Mouse (Mus musculus): ENCODE results near the gene Trim68. TPM values are rescaled to one million over a fixed set of nuclear protein-coding genes. Genes with fewer than 3 reads are reported as not detected.
"Not testable (repeated sequence)": the region's sequence is repeated elsewhere in the genome, so short reads cannot be mapped to it uniquely, and the experiment has no call there.

Trim68 gene
- polyA plus RNA-seq, 1 experiment from 2014 or later, result 12.3 TPM

DNA sequence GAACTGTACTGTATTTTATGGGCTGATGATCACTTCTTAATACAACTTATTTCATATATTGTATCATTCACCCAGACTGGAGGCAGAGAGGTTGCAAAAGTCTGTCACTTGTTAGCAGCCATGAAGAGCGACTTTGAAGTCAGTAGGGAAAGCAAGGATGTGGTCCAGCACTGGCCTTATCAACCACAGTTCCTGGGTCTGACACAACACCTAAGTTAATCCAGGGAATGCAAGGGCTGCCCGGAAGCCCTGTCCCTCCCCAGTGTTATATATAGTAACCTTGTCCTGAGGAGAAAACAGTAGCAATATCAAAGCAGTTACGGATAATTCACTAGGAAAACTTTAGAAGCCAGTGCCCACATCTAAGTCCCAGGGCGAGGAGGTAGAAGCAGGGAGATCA, 42.2 kb downstream of the Trim68 start:
- not testable (repeated sequence) for H3K27me3 ChIP-seq; ATAC-seq (ENCODE audit: low read depth); H3K4me3 ChIP-seq; H3K27ac ChIP-seq (replicated peaks); H3K4me1 ChIP-seq (replicated peaks); H3K9ac ChIP-seq; H3K4me2 ChIP-seq; H3K9me3 ChIP-seq; H3K36me3 ChIP-seq
- WGBS, result 93% methylated on average over 4 of the region's 4 CpGs

DNA sequence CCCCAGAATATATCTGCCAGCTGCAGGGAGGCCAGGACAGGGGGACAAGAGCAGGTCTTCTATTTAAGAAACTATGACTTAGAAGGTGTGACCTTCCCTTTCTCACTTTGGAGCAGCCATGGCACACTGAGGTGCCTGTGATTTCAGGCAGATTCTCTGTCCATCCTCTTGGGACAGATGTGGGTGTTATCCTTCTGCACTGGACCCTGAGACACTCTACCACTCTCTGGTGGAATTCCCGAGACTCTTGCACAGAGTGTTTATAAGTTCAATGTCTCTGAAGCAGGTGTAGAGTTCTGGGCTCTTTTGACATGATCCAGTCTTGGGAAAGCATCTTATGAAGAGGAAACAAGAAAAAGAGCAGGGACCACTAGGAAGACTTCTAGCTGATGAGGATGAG, 49.0 kb downstream of the Trim68 start, which contains the start of gene Olfr554:
Gene Olfr554, plus strand, starts transcription at position 301 of the 400 bp plus-strand sequence.
- ATAC-seq (ENCODE audit: low read depth), result no peak
- no peak within 1 kb of the TSS for H3K9ac ChIP-seq
- no peak within 1 kb of the TSS for H3K27ac ChIP-seq (replicated peaks)
- H3K4me1 ChIP-seq (replicated peaks), result no peaks in the 10 kb centered on the region
- H3K9me3 ChIP-seq, result no peaks in the 10 kb centered on the region
- H3K27me3 ChIP-seq, result no peaks in the 10 kb centered on the region
- H3K4me3 ChIP-seq, result no peak within 1 kb of the TSS
- H3K36me3 ChIP-seq, result no peaks in the 10 kb centered on the region
- 82% methylated on average over 1 of the region's 1 CpGs for WGBS
- H3K4me2 ChIP-seq, result no peak within 1 kb of the TSS

DNA sequence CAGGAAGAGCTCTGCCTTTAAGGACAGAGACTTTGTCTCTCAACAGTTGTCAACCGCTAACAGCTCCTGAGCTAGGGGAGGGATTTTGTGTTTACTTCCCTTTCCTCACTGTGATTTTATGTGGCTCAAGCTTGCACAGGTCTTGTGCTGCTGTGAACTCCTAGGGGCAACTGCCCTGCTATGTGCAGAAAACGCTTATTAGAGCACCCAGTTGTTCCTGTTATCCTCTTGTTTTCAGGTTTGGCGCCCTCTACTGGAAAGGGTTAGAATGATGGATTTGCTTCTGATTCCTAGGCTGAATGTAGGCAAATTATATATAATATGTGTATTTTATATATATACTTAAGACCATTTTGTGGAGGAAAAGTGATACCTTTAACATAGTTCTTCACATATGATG, 50.5 kb downstream of the Trim68 start:
- Histone ChIP-seq H3K27me3 (no peaks in the 10 kb centered on the region), H3K4me3 (no peak overlapping the region), H3K4me1 (replicated peaks) (no peaks in the 10 kb centered on the region), H3K36me3 (no peaks in the 10 kb centered on the region), H3K9me3 (no peaks in the 10 kb centered on the region), H3K9ac (no peak overlapping the region), H3K27ac (replicated peaks) (no peak overlapping the region), H3K4me2 (no peak overlapping the region)
- ATAC-seq (ENCODE audit: low read depth), result no peak
- 35% methylated on average over 3 of the region's 3 CpGs for WGBS

Other genes starting within 250 kb of the Trim68 start
- gene Rrm1, start 245.6 kb downstream of the Trim68 start, polyA plus RNA-seq (2015; fragmentation: Nextera tagmentation; extraction: Ambion mirVana), result 46.7 and 55.0 TPM in 2 replicates
- gene Olfr543, start 205.6 kb downstream of the Trim68 start, polyA plus RNA-seq (2015; fragmentation: Nextera tagmentation; extraction: Ambion mirVana), result 0.48 and 0.50 TPM in 2 replicates
- 0.17 TPM in 1 of 2 replicates, not detected in the other for gene Olfr544, start 199.0 kb downstream of the Trim68 start, polyA plus RNA-seq (2015; fragmentation: Nextera tagmentation; extraction: Ambion mirVana)
- gene Olfr545, start 187.8 kb downstream of the Trim68 start, polyA plus RNA-seq (2015; fragmentation: Nextera tagmentation; extraction: Ambion mirVana), result 0.38 TPM in 1 of 2 replicates, not detected in the other
- gene Olfr547, start 152.6 kb downstream of the Trim68 start, polyA plus RNA-seq (2015; fragmentation: Nextera tagmentation; extraction: Ambion mirVana), result not detected in 2 replicates
- not detected in 2 replicates for gene Olfr548-ps1, start 146.4 kb downstream of the Trim68 start, polyA plus RNA-seq (2015; fragmentation: Nextera tagmentation; extraction: Ambion mirVana)
- not detected in 2 replicates for gene Olfr549, start 137.5 kb downstream of the Trim68 start, polyA plus RNA-seq (2015; fragmentation: Nextera tagmentation; extraction: Ambion mirVana)
- 0.15 and 0.36 TPM in 2 replicates for gene Trim21, start 121.8 kb downstream of the Trim68 start, polyA plus RNA-seq (2015; fragmentation: Nextera tagmentation; extraction: Ambion mirVana)
- gene Olfr550, start 115.9 kb downstream of the Trim68 start, polyA plus RNA-seq (2015; fragmentation: Nextera tagmentation; extraction: Ambion mirVana), result not detected in 2 replicates
- not detected in 2 replicates for gene Olfr551, start 95.4 kb downstream of the Trim68 start, polyA plus RNA-seq (2015; fragmentation: Nextera tagmentation; extraction: Ambion mirVana)
- gene Olfr552, start 89.6 kb downstream of the Trim68 start, polyA plus RNA-seq (2015; fragmentation: Nextera tagmentation; extraction: Ambion mirVana), result 0.06 TPM in 1 of 2 replicates, not detected in the other
- gene Olfr553, start 69.1 kb downstream of the Trim68 start, polyA plus RNA-seq (2015; fragmentation: Nextera tagmentation; extraction: Ambion mirVana), result not detected in 2 replicates
- gene Olfr554, start 48.9 kb downstream of the Trim68 start, polyA plus RNA-seq (2015; fragmentation: Nextera tagmentation; extraction: Ambion mirVana), result not detected in 2 replicates
- gene Olfr555, start 28.5 kb downstream of the Trim68 start, polyA plus RNA-seq (2015; fragmentation: Nextera tagmentation; extraction: Ambion mirVana), result not detected in 2 replicates
- gene Olfr556, start 22.4 kb downstream of the Trim68 start, polyA plus RNA-seq (2015; fragmentation: Nextera tagmentation; extraction: Ambion mirVana), result not detected in 2 replicates
- gene Olfr557, start 8.6 kb upstream of the Trim68 start, polyA plus RNA-seq (2015; fragmentation: Nextera tagmentation; extraction: Ambion mirVana), result not detected in 2 replicates
- 2.5 and 2.7 TPM in 2 replicates for gene Olfr558, start 14.9 kb upstream of the Trim68 start, polyA plus RNA-seq (2015; fragmentation: Nextera tagmentation; extraction: Ambion mirVana)
- gene Olfr33, start 31.7 kb upstream of the Trim68 start, polyA plus RNA-seq (2015; fragmentation: Nextera tagmentation; extraction: Ambion mirVana), result not detected in 2 replicates
- not detected in 2 replicates for gene Olfr559, start 40.2 kb upstream of the Trim68 start, polyA plus RNA-seq (2015; fragmentation: Nextera tagmentation; extraction: Ambion mirVana)
- gene Olfr560, start 72.0 kb upstream of the Trim68 start, polyA plus RNA-seq (2015; fragmentation: Nextera tagmentation; extraction: Ambion mirVana), result not detected in 2 replicates
- 0.27 and 0.44 TPM in 2 replicates for gene Olfr78, start 72.1 kb upstream of the Trim68 start, polyA plus RNA-seq (2015; fragmentation: Nextera tagmentation; extraction: Ambion mirVana)
- 0.46 TPM in 1 of 2 replicates, not detected in the other for gene Olfr561, start 83.9 kb upstream of the Trim68 start, polyA plus RNA-seq (2015; fragmentation: Nextera tagmentation; extraction: Ambion mirVana)
- not detected in 2 replicates for gene Olfr564, start 116.2 kb upstream of the Trim68 start, polyA plus RNA-seq (2015; fragmentation: Nextera tagmentation; extraction: Ambion mirVana)
- 0.31 and 0.50 TPM in 2 replicates for gene Olfr566, start 171.4 kb upstream of the Trim68 start, polyA plus RNA-seq (2015; fragmentation: Nextera tagmentation; extraction: Ambion mirVana)
- not detected in 2 replicates for gene Olfr568, start 189.8 kb upstream of the Trim68 start, polyA plus RNA-seq (2015; fragmentation: Nextera tagmentation; extraction: Ambion mirVana)
- not detected in 2 replicates for gene Olfr569, start 203.6 kb upstream of the Trim68 start, polyA plus RNA-seq (2015; fragmentation: Nextera tagmentation; extraction: Ambion mirVana)
- not detected in 2 replicates for gene Olfr570, start 207.2 kb upstream of the Trim68 start, polyA plus RNA-seq (2015; fragmentation: Nextera tagmentation; extraction: Ambion mirVana)
- 0.04 TPM in 1 of 2 replicates, not detected in the other for gene Olfr571, start 230.2 kb upstream of the Trim68 start, polyA plus RNA-seq (2015; fragmentation: Nextera tagmentation; extraction: Ambion mirVana)
- gene Olfr572, start 237.1 kb upstream of the Trim68 start, polyA plus RNA-seq (2015; fragmentation: Nextera tagmentation; extraction: Ambion mirVana), result not detected in 2 replicates